8 mouse cellular contexts compared by ENCODE assay signal in genomic region chr5:46443805-46444340, GRCm38 (mm10).
A peak's percentile ranks its signal among the peaks of the same experiment; 100 is the strongest.
DNase-seq lines count a peak whose midpoint lies in the region; ATAC-seq and TF ChIP-seq lines count a peak whose summit lies in the region.

No protein-coding gene starts in this region.

- H3K4me3 ChIP-seq in heart, embryonic 15.5 days, result no peak overlapping the region
- H3K4me3 ChIP-seq in myocyte, result no peak overlapping the region

- no peaks in the 10 kb centered on the region for H3K27me3 ChIP-seq in heart, embryonic 15.5 days
- H3K27me3 ChIP-seq in myocyte (ENCODE audit: control insufficient read depth, insufficient read depth, insufficient read length), result no peaks in the 10 kb centered on the region

- peaks cover 8% of the 10 kb centered on the region; the same call in 1 of the 2 replicates for H3K4me1 ChIP-seq in heart, embryonic 15.5 days (replicated peaks)

- H3K4me2 ChIP-seq in heart, embryonic 15.5 days, result peak overlapping the region; percentile 38; the same call in 1 of the 2 replicates
- H3K4me2 ChIP-seq in myocyte (ENCODE audit: low read depth), result peak overlapping the region; percentile 34

- H3K36me3 ChIP-seq in heart, embryonic 15.5 days, result no peaks in the 10 kb centered on the region
- no peaks in the 10 kb centered on the region for H3K36me3 ChIP-seq in myocyte (ENCODE audit: control insufficient read depth, insufficient read depth)

- H3K9me3 ChIP-seq in heart, embryonic 15.5 days (replicated peaks), result no peaks in the 10 kb centered on the region

- no peak overlapping the region for H3K9ac ChIP-seq in heart, embryonic 15.5 days

- 13% methylated on average over 12 of the region's 12 CpGs for WGBS in heart, embryonic 15.5 days

- no peak overlapping the region for H3K27ac ChIP-seq in heart, embryonic 15.5 days

- no peaks in the 10 kb centered on the region for H3K79me2 ChIP-seq in myocyte (ENCODE audit: control insufficient read depth, insufficient read depth)

- no peak overlapping the region for H3ac ChIP-seq in myocyte (ENCODE audit: control insufficient read depth, insufficient read length)

- ATAC-seq in heart, embryonic 15.5 days (replicated peaks; ENCODE audit: insufficient number of reproducible peaks, insufficient read depth, low FRiP score, low read depth), result no peak
- ATAC-seq in hematopoietic stem cell, adult 5-6 weeks (replicated peaks in 1 of 2; ENCODE audit: insufficient read depth in 1 of 2, low FRiP score in 2 of 2, low TSS enrichment in 1 of 2, low read depth in 1 of 2, poor library complexity in 2 of 2, severe bottlenecking in 2 of 2), result peak; percentile 32 to 39; a peak in 2 of 4 replicates

- TF ChIP-seq POLR2A in myocyte (IDR thresholded peaks at IDR 0.05; ENCODE audit: insufficient read length, low read depth), result no peak

- no peak for DNase-seq in heart, adult 11 months
- peak; percentile 44 for DNase-seq in testis, postnatal 10 days (ENCODE audit: low spot score)
- DNase-seq in testis, postnatal 14 days (ENCODE audit: low spot score), result no peak
- DNase-seq in layer of hippocampus, postnatal 36 days, result no peak
- no peak for DNase-seq in spleen, postnatal 14 days (ENCODE audit: low spot score in 2 of 2)

TF ChIP-seq in myocyte, 11 proteins besides CTCF, POLR2A, EP300 and RAD21:
- TF ChIP-seq POLR2AphosphoS2 (IDR thresholded peaks at IDR 0.05; ENCODE audit: insufficient read length, low read depth), result no peak
- TF ChIP-seq USF1 (IDR thresholded peaks at IDR 0.05; ENCODE audit: low read depth), result no peak
- TF ChIP-seq CEBPB (IDR thresholded peaks at IDR 0.05; ENCODE audit: insufficient read depth, poor library complexity, severe bottlenecking), result no peak
- TF ChIP-seq MYOD1 (IDR thresholded peaks at IDR 0.05; ENCODE audit: control insufficient read depth in 1 of 3, insufficient read length in 2 of 3, low read depth in 2 of 3), result no peak
- TF ChIP-seq SRF (IDR thresholded peaks at IDR 0.05; ENCODE audit: control insufficient read depth, insufficient read length, low read depth), result no peak
- no peak for TF ChIP-seq TCF12 (IDR thresholded peaks at IDR 0.05; ENCODE audit: insufficient read depth, poor library complexity, severe bottlenecking)
- no peak for TF ChIP-seq REST (IDR thresholded peaks at IDR 0.05; ENCODE audit: insufficient read depth, insufficient read length)
- TF ChIP-seq E2F4 (IDR thresholded peaks at IDR 0.05; ENCODE audit: insufficient read depth), result no peak
- no peak for TF ChIP-seq MAX (IDR thresholded peaks at IDR 0.05; ENCODE audit: low read depth)
- TF ChIP-seq MYOG (IDR thresholded peaks at IDR 0.05; ENCODE audit: control insufficient read depth in 1 of 3, insufficient read depth in 1 of 3, insufficient read length in 2 of 3, low read depth in 2 of 3), result no peak
- no peak for TF ChIP-seq TCF3 (IDR thresholded peaks at IDR 0.05; ENCODE audit: insufficient read length, low read depth)
